Mouse (Mus musculus) gastrocnemius, postnatal 4 days (tissue): ENCODE data around the gene Mthfsd. TPM values are rescaled to one million over a fixed set of nuclear protein-coding genes. Genes with fewer than 3 reads are reported as not detected.

Experiments used
- DNase-seq, 2 experiments: peaks; one replicate each; pipeline ENCODE4 v3.0.0; 2021 to 2022; ENCODE audit warnings: low spot score in 2 of 2, mixed read lengths in 2 of 2
- total RNA-seq, 2 experiments: library from RNA; stranded (reverse); gene quantifications; 2 replicates each; pipeline ENCODE4 v1.2.3; 2021

Gene Mthfsd
- total RNA-seq, 2 experiments from 2014 or later, result 18.2 to 19.6 TPM

DNA sequence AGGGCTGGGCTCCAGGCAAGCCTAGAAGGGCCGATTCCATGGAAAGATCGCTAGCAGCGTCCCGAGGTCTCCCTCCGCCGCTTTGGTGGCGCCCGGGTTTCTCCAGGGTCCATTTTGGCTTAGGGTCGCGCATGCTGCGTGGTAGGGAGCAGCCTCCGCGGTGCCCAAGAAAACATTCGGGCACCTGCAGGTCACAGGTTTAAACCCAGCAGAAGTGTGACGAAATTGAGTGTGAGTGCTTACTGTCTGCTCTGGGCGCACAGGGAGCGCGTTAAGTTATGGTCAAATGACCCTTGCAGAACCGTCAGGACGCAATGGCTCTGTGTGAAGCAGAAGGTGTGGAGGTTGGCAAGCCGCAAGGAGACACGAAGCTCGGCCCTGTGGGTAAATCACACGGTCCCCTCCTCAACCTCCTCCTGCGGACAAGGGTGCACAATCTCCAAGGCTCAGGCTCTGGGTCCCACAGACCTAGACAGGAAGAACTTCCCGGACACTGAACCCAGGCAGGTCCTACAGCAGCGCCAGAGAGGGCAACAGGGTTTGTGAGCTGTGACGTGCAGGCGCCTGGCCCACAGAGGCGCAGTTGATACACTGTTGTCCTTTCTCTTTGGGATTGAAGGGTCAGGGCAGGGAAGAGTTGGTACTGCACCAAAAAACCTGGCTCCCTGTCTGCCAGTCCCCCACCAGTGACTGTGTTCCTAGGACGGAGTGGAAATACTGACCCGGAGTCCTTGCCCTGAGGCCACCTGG lies 18.4 kb downstream of the Mthfsd start:
- DNase-seq, result no peak

DNA sequence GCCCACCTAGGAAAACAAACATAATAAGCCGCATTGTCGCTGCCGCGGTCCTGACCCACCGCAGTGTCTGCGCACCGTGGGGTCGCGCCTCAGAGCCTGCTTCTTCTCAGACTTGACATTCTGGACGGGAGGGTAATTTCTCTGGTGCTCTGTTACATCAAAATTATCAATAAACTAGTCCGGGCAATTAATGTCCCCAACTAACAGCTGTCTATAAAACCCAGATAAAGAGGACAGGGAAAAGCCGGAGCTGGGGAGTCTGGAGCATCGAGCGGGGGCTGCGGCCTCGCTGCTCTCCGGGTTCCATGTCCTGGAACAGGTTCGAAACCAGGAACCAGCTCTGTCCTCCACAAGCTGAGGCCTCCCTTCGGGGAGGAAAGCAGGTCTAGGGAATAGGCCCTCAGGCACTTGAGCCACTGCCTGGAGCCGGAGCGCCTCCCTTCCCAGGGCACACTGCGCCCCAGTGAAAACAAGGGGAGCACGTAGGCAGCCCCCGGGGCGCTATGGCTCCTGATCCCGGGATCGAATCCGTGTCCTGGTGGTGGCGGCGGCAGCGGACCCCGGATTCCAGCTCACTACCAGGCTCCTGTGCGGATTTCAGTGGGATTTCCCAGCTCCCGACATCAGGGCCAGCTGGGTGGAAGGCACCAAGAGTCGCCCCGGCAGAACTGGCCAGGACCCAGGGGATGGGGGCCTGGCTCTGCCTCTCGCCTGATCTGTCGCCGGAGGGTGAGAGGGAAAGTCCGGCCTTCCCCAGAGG lies 19.1 kb downstream of the Mthfsd start:
- no peak for DNase-seq

DNA sequence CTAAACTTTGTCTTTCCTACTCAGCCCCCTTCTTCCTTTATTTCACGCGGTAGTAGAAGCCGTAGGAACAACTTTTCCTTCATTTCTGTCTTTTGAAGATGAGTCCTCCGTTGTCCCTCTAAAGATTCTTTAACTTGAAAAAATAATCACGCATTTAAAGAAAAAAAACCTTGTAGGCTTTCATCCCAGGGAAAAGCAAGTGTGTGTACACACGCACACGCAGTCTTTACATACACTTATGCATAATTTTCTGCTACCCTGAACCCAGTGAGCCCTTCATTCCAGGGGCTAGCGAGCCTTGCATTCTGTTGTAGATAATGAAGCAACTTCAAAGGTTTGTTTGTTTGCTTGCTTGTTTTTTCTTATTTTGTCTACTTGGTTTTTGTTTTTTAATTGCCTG lies 19.9 kb downstream of the Mthfsd start:
- DNase-seq, result no peak

- DNase-seq, result no peak
Measured at GRCm38 (mm10) chr8:121086004-121086900, 21.9 kb downstream of the Mthfsd start.

DNA sequence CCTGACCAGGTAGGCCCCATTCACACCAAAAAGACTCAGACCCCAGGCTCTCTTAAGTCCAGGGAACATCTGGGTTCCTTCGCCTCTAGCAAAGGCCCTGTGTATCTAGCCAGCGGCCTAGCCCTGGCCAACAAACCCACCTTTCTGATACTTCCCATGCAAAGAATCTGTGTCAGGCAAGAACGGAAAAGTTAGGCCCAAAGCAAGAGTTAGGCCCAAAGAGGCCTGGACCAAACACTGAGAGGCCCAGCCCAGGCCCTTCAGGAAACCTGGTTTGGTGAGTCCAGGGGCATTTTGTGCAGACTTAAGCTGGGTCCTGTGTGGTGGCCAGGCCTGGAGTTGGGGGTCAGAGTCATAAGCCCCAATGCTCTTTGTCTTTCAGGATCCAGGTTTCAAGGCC lies 22.6 kb downstream of the Mthfsd start:
- DNase-seq, result no peak

GRCm38 (mm10) chr8:121085011-121085410 lies 23.2 kb downstream of the Mthfsd start:
- no peak for DNase-seq

GRCm38 (mm10) chr8:121084210-121084951 lies 23.8 kb downstream of the Mthfsd start, which contains the start of gene Foxf1:
Gene Foxf1 (plus strand): TSS chr8:121084386.
- DNase-seq, result no peak

GRCm38 (mm10) chr8:121083936-121084209 lies 24.3 kb downstream of the Mthfsd start:
- no peak for DNase-seq

DNA sequence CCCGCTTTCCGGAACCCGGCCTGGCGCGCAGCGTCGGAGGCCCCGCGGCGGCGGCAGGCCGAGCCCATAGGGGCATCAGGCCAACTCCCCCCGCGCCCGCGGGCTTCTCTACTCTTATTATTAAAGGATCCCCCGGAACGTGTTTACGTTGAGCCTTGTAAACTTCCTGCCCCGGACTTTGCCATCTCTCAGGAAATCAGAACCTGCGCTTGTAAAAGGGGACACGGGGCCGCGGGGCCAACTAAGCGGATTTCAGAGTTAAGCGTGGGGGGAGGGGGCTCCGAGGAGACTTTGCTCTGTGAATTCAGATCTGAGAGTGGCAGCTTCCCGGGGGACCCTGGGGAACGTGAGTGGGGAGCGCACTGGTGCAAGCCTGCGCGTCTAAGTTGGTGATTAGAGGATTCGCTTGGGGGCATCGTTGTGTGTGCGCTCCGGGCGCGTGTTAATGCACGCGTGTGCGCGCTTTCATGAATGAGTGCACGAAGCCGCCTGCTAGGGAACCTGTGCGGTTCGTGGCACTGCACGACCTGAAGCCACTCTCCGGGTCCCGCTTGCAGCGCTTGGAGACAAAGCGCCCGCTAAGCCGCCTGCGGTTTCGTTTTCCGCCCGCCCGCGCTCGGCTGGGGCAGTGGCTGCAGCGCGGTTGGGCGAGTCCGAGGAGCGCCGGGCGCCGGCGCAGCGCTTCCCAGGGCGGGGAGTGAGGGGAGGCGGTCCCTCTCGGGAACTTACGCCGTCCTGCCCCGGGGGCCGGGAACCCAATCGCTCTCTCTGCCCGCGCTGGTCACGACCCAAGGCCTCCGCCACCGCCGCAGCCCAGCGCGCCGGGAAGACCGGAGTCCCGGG lies 24.9 kb downstream of the Mthfsd start:
- DNase-seq, result peak; percentile 65 to 78

DNA sequence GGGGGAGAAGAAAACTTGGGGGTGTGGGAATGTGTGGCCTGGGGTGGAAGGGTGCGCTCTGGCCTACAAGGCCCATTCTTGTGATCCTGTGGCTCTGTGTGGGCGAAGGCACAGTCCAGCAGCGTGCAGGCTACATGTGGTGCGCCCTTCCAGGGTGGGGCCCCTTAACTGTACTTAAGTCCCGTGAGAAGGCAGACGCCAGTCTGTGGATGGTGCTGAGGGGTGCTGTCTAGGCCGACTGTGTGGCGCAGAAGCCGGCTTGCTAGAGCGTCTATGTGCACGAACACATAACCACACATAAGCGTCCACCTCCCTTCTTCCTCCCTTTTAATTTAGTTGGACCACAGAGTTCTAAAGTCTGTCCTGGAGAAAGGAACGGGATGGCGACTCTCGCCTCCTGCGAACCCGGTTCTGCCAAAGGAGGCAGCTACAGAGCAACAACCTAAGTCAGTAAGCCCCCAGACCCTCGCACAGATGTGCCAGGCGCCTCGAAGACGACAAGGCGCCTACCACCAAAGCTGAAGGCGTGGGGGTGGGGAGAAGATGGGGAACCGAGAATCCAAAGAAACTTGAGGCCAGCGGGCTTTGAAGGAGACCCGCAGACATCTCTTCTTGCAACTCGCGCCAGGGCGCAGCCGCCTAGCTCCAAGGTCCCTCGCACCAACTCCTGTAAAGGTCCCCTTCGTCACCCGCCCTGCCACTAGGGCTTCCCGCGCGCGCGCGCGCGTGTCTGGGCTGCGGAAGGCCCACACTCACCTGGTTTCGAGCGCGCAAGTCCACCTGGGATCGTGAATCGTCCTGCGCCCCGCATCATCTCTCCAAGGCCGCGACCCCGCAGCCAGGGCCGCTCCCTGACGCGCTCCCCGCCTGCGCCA lies 25.7 kb downstream of the Mthfsd start:
- DNase-seq, result no peak

DNA sequence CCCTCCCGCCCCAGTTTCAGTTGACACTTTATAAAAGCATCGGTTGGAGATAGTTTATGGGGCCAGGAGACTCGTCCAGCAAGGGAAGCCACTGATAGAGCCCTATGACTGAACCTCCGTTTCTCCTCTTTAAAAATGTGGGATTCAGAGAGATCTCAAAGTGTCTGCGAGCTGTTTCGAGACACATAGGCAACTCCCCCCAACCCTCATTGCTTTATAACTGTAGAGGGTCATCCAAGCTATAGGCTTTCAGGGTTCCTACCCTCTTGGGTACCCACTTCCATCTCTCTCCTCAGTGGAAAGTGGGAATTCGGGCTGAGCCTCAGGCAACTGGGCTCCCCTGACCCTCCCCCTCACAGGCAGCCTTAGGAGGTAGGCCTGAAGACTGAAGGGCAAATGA lies 26.8 kb downstream of the Mthfsd start:
- no peak for DNase-seq

- no peak for DNase-seq
Measured at GRCm38 (mm10) chr8:121080361-121081090, 27.7 kb downstream of the Mthfsd start.

DNA sequence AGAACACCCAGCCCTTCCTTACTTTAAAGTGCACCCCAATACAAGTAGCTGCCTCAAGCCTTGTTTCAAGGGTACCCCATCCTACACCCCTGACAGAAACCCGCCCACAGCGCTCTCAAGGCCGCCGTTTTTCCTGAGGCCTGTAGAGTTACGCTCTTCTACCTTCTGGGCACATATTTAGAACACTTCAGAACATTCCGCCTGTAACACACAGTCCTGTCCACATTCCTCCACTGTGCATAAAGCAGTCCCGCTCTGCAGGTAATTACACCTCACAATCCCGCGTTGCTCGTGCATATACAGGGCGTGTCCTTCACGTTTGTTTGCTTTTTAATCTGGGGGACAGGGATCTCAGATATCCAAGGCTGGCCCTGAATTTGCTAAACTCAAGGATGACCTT lies 28.2 kb downstream of the Mthfsd start:
- no peak for DNase-seq

GRCm38 (mm10) chr8:121079201-121079600 lies 29.0 kb downstream of the Mthfsd start:
- no peak for DNase-seq

DNA sequence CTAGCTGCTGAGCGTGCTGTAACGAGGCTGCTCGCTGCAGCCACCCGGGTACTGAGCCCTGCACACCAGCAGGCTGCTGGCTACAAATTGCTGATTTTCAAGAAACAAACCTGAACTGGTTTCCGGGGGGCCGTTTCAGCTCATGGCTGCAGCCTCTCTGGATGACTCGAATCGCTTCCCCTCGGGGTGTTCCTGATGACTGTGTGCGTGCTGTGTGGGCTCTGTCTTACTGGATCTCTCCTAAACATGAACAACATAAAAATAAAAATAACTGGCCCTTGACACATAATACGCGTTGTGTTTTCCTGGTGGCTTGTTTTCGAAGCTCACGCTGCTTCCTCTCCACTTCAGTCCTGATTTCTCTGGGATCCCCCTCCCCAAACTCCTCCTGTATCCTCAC lies 29.5 kb downstream of the Mthfsd start:
- DNase-seq, result no peak

DNA sequence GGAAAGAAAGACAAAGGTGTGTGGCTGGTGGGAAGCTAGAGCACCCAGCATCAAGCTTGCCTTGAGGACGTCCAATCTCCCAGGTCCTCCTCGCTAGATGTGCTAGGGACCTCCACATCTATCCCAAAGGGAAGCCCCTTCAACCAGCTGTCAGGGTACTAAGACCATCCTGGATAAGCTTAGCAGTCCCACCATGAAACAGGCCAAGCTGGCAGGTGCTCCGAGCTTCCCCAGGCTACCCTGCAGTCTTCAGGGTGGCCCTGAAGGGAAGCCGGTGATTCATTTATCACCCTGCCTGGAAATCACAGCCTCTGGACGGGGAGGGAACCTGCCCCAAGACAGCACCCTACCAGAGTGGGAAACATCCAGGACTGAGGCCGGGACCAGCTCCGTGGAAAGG lies 31.6 kb downstream of the Mthfsd start:
- DNase-seq, result no peak

DNA sequence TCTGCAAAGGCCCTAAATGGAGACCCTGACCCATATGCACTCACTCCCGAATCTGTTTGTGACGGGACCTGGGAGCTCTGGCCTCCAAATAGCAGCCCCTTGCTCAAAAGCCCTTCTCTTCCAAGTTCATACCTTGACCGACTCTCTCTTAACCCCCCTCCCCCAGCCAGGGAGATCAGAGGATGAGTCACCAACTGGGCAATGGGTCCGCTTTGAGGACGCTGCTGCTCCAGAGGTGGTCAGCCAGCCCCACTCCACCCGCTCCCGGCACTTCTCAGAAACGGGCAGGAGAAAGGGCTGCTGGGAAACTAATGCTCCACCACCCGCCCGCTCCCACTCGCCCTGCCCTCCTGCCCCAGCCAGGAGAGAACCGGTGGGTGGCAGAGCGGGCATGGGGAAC lies 32.3 kb downstream of the Mthfsd start:
- DNase-seq, result no peak

- no peak for DNase-seq
Measured at GRCm38 (mm10) chr8:121074848-121075145, 33.4 kb downstream of the Mthfsd start.
